Mouse (Mus musculus) right cerebral cortex, adult 2 months (tissue): Measurements from ENCODE around the gene Gm5797.
"Not testable (repeated sequence)": the region's sequence is repeated elsewhere in the genome, so short reads cannot be mapped to it uniquely, and the experiment has no call there.

Experiments used
- DNase-seq, 2 experiments: peaks; one replicate each; pipeline ENCODE4 v3.0.0; 2021 to 2022; ENCODE audit warnings: low spot score in 2 of 2

The Gm5797 gene

GRCm38 (mm10) chr14:7332295-7332694, at the start of gene Gm5797:
TSS of gene Gm5797 (minus strand) at chr14:7332395.
- DNase-seq: not testable (repeated sequence)

- not testable (repeated sequence) for DNase-seq
Observed at GRCm38 (mm10) chr14:7365034-7365433, 32.8 kb upstream of the Gm5797 start, which contains the start of gene Gm8374. TSS of gene Gm8374 (minus strand) at chr14:7365134.

- DNase-seq: peak in 1 of 2 experiments; percentile 6
Observed at GRCm38 (mm10) chr14:7315093-7315492, 17.1 kb downstream of the Gm5797 start.

- peak in 1 of 2 experiments; percentile 6 for DNase-seq
Observed at GRCm38 (mm10) chr14:7314661-7315060, 17.5 kb downstream of the Gm5797 start, which contains the start of gene Gm3739. TSS of gene Gm3739 (minus strand) at chr14:7315049.
